Mouse (Mus musculus) adrenal gland, adult 18-20 months (tissue): ENCODE measurements at regions not wholly inside any gene's neighbourhood (a gene's known extent, or its start where the extent isn't known, plus 50 kb on each side); places are given as distances from the start of the nearest gene placed in this dataset.

Experiments
- DNase-seq, 2 experiments: peaks; one replicate each; pipeline ENCODE4 v3.0.0; 2021 to 2022; ENCODE audit warnings: low spot score in 2 of 2

GRCm38 (mm10) chr16:78247189-78247588 lies 54.1 kb upstream of the Cxadr start:
- DNase-seq, result no peak

GRCm38 (mm10) chr16:78242678-78243077 lies 58.6 kb upstream of the Cxadr start:
- no peak for DNase-seq

GRCm38 (mm10) chr16:78240152-78240551 lies 61.1 kb upstream of the Cxadr start:
- DNase-seq, result no peak

- no peak for DNase-seq
Measured at GRCm38 (mm10) chr16:78238052-78238701, 63.1 kb upstream of the Cxadr start.

GRCm38 (mm10) chr16:78237641-78238051 lies 63.6 kb upstream of the Cxadr start:
- DNase-seq, result no peak

- no peak for DNase-seq
Measured at GRCm38 (mm10) chr16:78236746-78237640, 64.3 kb upstream of the Cxadr start.

- no peak for DNase-seq
Measured at GRCm38 (mm10) chr16:78232205-78232604, 69.1 kb upstream of the Cxadr start.

GRCm38 (mm10) chr16:78229013-78229412 lies 72.3 kb upstream of the Cxadr start:
- no peak for DNase-seq

- no peak for DNase-seq
Measured at GRCm38 (mm10) chr16:78222377-78222776, 78.9 kb upstream of the Cxadr start.

- DNase-seq, result no peak
Measured at GRCm38 (mm10) chr16:78221781-78222180, 79.5 kb upstream of the Cxadr start.

GRCm38 (mm10) chr16:78217633-78218032 lies 83.7 kb upstream of the Cxadr start:
- DNase-seq, result no peak

- DNase-seq, result no peak
Measured at GRCm38 (mm10) chr16:78216752-78217351, 84.4 kb upstream of the Cxadr start.

- DNase-seq, result no peak
Measured at GRCm38 (mm10) chr16:78211687-78212086, 89.6 kb upstream of the Cxadr start.

GRCm38 (mm10) chr16:78208321-78208720 lies 93.0 kb upstream of the Cxadr start:
- no peak for DNase-seq

- DNase-seq, result no peak
Measured at GRCm38 (mm10) chr16:78204332-78204731, 97.0 kb upstream of the Cxadr start.

- DNase-seq, result no peak
Measured at GRCm38 (mm10) chr16:78200044-78200830, 101.1 kb upstream of the Cxadr start.

- DNase-seq, result no peak
Measured at GRCm38 (mm10) chr16:78199252-78199651, 102.0 kb upstream of the Cxadr start.

- peak; percentile 75 to 76 for DNase-seq
Measured at GRCm38 (mm10) chr16:78198642-78199121, 102.6 kb upstream of the Cxadr start.

GRCm38 (mm10) chr16:78197252-78197896 lies 103.9 kb upstream of the Cxadr start:
- DNase-seq, result peak; percentile 69 to 75
